Mouse (Mus musculus) ES-E14 (cell line): Measurements from ENCODE around the gene Adra2a.

Experiments
- CHD2 ChIP-seq: IDR thresholded peaks from 2 replicates; pipeline ENCODE4 v1.6.1; 2014; ENCODE audit warnings: mild to moderate bottlenecking, low read depth, low read length, inconsistent platforms
- HCFC1 ChIP-seq: IDR thresholded peaks from 2 replicates; pipeline ENCODE4 v1.6.1; 2012; ENCODE audit warnings: low read length, inconsistent platforms, borderline replicate concordance; ENCODE audit not compliant: insufficient read depth
- MAFK ChIP-seq: IDR thresholded peaks from 2 replicates; pipeline ENCODE4 v1.6.1; 2014; ENCODE audit warnings: mild to moderate bottlenecking, low read depth, low read length, inconsistent platforms; ENCODE audit not compliant: insufficient read depth

GRCm38 (mm10) chr19:54076362-54077349, 32.7 kb downstream of the Adra2a start:
- TF ChIP-seq MAFK (no peak), CHD2 (no peak), HCFC1 (no peak)
